Mouse (Mus musculus) induced T-regulatory cell, adult 2 months (primary cell): ENCODE data around the gene Eef2k.

Source experiments
- DNase-seq: peaks from one replicate; pipeline ENCODE4 v3.0.0-alpha.2; 2012; ENCODE audit warnings: low read depth

The Eef2k gene

DNA sequence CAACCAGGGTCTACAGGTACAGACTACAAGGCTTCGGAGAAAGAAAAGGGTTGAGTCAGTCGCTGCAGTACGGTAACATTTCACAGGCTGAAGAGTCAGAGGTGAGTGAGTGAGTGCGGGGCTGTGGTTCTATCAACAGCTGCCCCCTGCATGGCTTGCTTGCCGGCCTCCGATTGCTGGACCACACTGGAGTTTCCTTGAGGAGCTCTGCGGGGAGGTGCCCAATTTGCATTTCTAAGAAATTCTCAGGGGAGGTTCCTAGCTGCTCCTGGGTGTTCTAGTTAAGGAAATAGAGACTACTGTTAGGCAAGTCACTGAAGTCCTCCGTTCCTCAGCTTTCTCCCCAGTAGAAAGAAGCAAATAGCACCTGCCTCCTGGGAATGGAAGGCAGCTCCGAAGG, 2.1 kb downstream of the Eef2k start:
- DNase-seq, result no peak

- peak; percentile 42 for DNase-seq
Measured at GRCm38 (mm10) chr7:120848831-120849512, 6.3 kb downstream of the Eef2k start.

GRCm38 (mm10) chr7:120850165-120850564, 7.5 kb downstream of the Eef2k start:
- DNase-seq, result no peak

GRCm38 (mm10) chr7:120859854-120860253, 17.2 kb downstream of the Eef2k start:
- no peak for DNase-seq

DNA sequence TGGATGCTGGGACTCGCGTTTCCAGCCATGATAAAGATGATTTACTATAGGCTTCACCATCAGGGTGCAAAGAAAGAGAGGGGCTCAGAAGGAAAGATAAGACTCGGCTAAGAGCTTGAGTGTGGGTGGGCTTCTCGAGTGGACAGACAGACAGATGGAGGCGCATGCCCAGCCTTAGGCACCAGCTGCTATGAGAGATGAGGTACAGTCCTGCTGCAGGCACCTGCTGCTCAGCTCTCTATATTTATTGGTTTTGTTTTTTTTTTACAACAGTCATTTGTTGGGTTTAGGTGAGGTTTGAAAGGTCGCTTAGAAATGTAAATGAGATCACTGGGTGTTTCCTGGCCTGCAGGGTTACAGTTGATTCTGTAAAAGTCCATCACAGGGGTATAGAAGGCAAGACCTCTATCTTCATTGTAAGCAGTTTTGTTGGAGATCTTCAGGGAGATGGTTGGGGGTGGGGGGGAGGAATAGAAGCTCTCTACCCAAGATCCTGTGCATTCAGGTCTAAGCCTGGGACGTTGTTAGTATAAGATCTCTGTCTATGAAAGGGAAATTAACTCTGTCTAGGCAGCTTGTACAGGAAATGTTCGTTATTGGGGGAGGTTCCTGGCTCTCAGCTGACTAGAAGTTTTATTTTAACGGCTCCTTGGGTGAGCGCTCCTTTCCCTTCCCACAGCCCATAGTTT, 18.3 kb downstream of the Eef2k start:
- peak; percentile 53 for DNase-seq

- DNase-seq, result no peak
Measured at GRCm38 (mm10) chr7:120861488-120862047, 18.9 kb downstream of the Eef2k start.

- no peak for DNase-seq
Measured at GRCm38 (mm10) chr7:120862196-120862595, 19.6 kb downstream of the Eef2k start.

DNA sequence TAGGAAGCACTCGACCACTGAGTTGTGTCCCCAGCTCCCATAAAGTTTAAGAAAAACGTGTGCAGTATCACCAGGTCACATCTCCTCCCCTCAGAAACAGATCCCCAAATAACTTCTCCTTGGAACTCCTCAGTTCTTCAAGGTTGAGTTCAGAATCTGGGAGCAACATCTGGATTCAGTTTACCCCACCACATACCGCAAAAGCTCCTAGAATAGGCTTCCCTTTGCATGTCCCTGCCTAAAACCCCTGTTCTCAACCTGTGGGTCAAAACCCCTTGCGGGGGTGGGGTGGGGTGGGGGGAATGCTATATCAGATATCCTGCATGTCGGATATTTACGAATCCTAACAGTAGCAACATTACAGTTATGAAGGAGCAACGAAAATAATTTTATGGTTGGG, 20.0 kb downstream of the Eef2k start:
- DNase-seq, result no peak

DNA sequence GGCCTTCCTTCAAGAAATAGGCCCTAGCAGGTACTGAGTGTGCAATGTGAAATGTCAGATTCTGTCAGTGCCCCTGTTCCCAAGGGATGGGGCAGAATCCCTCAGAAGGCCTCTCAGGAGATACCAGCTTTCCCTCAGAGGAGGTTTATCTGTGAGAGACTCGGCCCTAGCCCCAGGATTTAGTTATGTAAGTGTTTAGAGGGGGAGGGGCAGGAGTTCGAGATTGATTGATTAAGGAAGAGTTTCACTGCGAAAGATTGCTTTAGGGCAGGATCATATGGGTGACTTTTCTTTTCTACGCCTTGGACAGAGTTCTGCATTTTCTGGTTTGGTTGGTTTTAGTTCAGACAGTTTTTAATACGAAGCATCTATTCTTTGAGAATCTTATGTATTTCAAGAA, 20.8 kb downstream of the Eef2k start:
- no peak for DNase-seq

- no peak for DNase-seq
Measured at GRCm38 (mm10) chr7:120865100-120865499, 22.5 kb downstream of the Eef2k start.

- DNase-seq, result no peak
Measured at GRCm38 (mm10) chr7:120865832-120866231, 23.2 kb downstream of the Eef2k start.

DNA sequence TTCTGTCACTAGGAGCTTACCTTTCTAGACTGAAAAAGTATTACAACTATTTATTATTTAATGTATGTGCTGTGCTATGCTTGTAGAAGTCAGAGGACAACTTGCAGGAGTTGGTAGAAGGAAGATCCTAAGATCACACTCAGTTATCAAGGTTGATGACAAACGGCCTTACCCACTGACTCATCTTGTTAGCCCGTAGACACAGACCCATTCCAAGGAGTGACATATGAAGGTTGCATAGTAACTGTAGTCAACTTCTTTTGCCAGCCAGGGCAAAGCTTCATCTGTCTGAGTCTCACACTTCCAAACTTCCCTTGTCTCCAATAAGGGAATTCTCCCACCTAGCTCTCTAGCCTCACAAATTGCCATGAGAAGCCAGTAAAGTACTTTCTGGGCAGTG, 24.1 kb downstream of the Eef2k start:
- DNase-seq, result no peak

DNA sequence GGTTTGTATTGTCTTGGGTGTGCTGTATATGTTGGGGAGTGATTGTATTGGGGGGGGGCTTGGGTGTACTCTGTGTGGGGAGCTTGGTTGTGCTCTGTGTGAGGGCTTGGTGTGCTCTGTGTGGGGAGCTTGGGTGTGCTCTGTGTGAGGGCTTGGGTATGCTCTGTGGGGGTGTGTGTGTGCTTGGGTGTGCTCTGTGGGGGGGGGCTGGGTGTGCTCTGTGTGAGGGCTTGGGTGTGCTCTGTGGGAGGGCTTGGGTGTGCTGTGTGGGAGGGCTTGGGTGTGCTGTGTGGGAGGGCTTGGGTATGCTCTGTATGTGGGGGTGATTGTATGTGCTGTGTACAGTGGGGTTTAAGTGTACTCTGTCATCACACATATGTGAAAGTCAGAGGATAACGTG, 25.1 kb downstream of the Eef2k start:
- no peak for DNase-seq

- no peak for DNase-seq
Measured at GRCm38 (mm10) chr7:120869883-120870282, 27.3 kb downstream of the Eef2k start.

DNA sequence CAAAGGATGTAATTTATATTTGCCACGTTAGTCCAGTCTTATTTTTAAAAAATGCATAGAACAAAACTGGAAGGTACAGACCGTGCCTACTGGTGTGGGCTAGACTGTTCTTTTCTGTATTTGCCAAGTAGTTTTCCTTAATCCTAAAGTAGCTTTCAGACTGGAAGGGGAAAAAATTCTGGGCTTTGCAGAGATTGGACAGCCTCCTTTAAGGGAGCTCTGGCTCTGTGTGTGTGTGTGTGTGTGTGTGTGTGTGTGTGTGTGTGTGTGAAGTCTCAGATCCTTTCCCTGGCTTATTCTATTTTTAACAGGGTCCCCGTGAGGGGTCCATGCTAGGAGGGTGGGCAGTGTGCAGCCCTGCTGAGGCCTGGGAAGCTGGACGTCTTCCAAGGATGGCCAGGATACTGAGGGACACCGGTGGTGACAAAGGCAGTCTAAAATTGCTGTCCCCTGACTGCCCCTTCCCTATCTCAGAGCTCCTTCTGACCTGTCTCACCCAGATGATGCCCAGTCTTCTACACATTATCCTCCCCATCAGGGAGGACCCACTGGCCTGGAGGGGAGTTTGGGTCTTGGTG, 27.9 kb downstream of the Eef2k start:
- no peak for DNase-seq

DNA sequence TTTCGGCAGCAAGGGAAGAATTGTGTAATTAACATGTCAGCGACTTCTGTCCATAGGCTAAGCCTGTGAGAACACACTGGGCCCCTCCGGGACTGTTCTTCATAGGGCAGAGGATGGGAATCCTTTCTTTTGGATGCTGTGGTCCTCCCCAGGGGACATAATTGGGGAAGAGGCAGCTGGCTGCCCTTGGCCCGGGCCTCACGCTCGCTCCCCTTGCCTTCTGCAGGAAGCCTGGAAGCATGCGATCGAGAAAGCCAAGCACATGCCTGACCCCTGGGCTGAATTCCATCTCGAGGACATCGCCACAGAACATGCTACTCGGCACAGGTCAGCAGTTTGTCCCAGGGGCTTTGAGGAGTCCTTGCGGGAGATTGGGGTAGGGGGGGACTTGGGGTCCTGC, 30.5 kb downstream of the Eef2k start:
- no peak for DNase-seq

GRCm38 (mm10) chr7:120874021-120874420, 31.4 kb downstream of the Eef2k start:
- DNase-seq, result no peak

- DNase-seq, result no peak
Measured at GRCm38 (mm10) chr7:120874764-120875539, 32.3 kb downstream of the Eef2k start.

- no peak for DNase-seq
Measured at GRCm38 (mm10) chr7:120875540-120876388, 33.1 kb downstream of the Eef2k start.

- no peak for DNase-seq
Measured at GRCm38 (mm10) chr7:120878271-120878670, 35.6 kb downstream of the Eef2k start.

DNA sequence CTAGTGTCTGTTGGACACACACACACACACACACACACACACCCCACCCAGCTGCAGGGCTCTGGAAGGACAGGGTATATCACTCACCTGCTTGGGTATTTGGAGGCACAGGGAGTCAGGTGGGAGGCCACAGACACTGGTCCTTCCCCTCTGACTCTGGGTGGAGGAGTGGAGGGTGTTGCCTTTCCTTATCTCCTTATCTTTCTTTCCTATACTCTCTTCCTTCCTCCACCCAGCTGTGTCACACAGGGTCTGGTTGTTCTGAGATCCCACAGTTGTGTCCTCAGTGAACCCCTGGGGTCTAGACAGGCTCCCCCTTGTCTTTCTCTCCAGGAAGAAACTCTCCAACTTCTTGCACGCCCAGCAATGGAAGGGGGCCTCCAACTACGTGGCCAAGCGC, 37.3 kb downstream of the Eef2k start:
- no peak for DNase-seq
